Mouse (Mus musculus) liver, postnatal 0 days (tissue): Measurements from ENCODE around the gene Ppp1r13b. TPM values are rescaled to one million over a fixed set of nuclear protein-coding genes. Genes with fewer than 3 reads are reported as not detected.

Experiments used
- ATAC-seq: fragments of 200-750 bp; cut with Nextera tagmentation; 2 replicates; pipeline ENCODE4 v1.8.0; 2017; ENCODE audit warnings: mild to moderate bottlenecking, moderate library complexity
- DNase-seq: peaks from one replicate; pipeline ENCODE4 v3.0.0-alpha.2; 2016
- H3K27ac ChIP-seq: fragments of 300-500 bp; sonication (generic); 2 replicates; pipeline ENCODE4 v1.5.1; 2014; ENCODE audit warnings: antibody characterized with exemption, moderate library complexity, mild to moderate bottlenecking, low read depth
- H3K27me3 ChIP-seq: fragments of 300-500 bp; sonication (generic); 2 replicates; pipeline ENCODE4 v1.6.1; 2014; ENCODE audit warnings: low read length, control low read depth, mixed read lengths; ENCODE audit not compliant: insufficient read depth
- H3K36me3 ChIP-seq: fragments of 300-500 bp; sonication (generic); replicated peaks from 2 replicates; pipeline ENCODE4 v1.6.1; 2014; ENCODE audit warnings: mild to moderate bottlenecking, control low read depth, low read length, moderate library complexity, mixed read lengths; ENCODE audit not compliant: insufficient read depth
- H3K4me1 ChIP-seq: fragments of 300-500 bp; sonication (generic); 2 replicates; pipeline ENCODE4 v1.6.1; 2014; ENCODE audit warnings: antibody characterized with exemption, mild to moderate bottlenecking, control low read depth; ENCODE audit not compliant: insufficient read depth
- H3K4me2 ChIP-seq: fragments of 300-500 bp; sonication (generic); 2 replicates; pipeline ENCODE4 v1.6.1; 2014; ENCODE audit warnings: low read depth, mild to moderate bottlenecking, low read length, moderate library complexity, mixed read lengths
- H3K4me3 ChIP-seq: fragments of 300-500 bp; sonication (generic); 2 replicates; pipeline ENCODE4 v1.5.1; 2014; ENCODE audit warnings: low read depth, low read length
- H3K9ac ChIP-seq: fragments of 300-500 bp; sonication (generic); replicated peaks from 2 replicates; pipeline ENCODE4 v1.6.1; 2014; ENCODE audit warnings: mild to moderate bottlenecking, moderate library complexity
- H3K9me3 ChIP-seq: fragments of 300-500 bp; sonication (generic); 2 replicates; pipeline ENCODE4 v1.6.1; 2016; ENCODE audit warnings: mild to moderate bottlenecking, control low read depth, low read length, mixed read lengths
- CTCF ChIP-seq: sonication (generic); IDR thresholded peaks from 2 replicates; pipeline ENCODE4 v1.5.1; 2016; ENCODE audit warnings: antibody characterized with exemption, low read depth
- EP300 ChIP-seq: IDR thresholded peaks from 2 replicates; pipeline ENCODE4 v1.6.1; 2016; ENCODE audit warnings: antibody characterized with exemption, low read depth, mild to moderate bottlenecking
- WGBS: fragments of 180-500 bp; shearing (Covaris S2); extraction: QIAGEN DNeasy Blood & Tissue Kit; methylation state at CpG from one replicate; pipeline ENCODE4 v1.1.7; 2014; ENCODE audit not compliant: insufficient replicate concordance; 5-methylcytosine and 5-hydroxymethylcytosine counted together
- polyA plus RNA-seq: library from polyadenylated mRNA; unstranded; fragments of >200 nt; fragmentation: Nextera tagmentation; extraction: Ambion mirVana; gene quantifications from 2 replicates; pipeline ENCODE4 v1.2.1, GENCODE M21; 2015

Ppp1r13b gene
- polyA plus RNA-seq, 1 experiment from 2014 or later = 4.5 TPM

- TF ChIP-seq CTCF = no peak
- no peak for TF ChIP-seq EP300
- WGBS = 74% methylated on average over 10 of the region's 10 CpGs
- no peak overlapping the region for H3K27ac ChIP-seq
- no peak overlapping the region for H3K4me2 ChIP-seq
- ATAC-seq (no peak), DNase-seq (no peak)
- H3K4me3 ChIP-seq = no peak overlapping the region
- no peaks in the 10 kb centered on the region for H3K9me3 ChIP-seq
- H3K4me1 ChIP-seq = no peaks in the 10 kb centered on the region
- H3K27me3 ChIP-seq = no peaks in the 10 kb centered on the region
- peaks cover 43% of the 10 kb centered on the region for H3K36me3 ChIP-seq
- H3K9ac ChIP-seq = no peak overlapping the region
Measured at GRCm38 (mm10) chr12:111800459-111801183, 107.3 kb downstream of the Ppp1r13b start.

- H3K9me3 ChIP-seq = no peaks in the 10 kb centered on the region
- no peaks in the 10 kb centered on the region for H3K4me1 ChIP-seq
- WGBS = 89% methylated on average over 13 of the region's 13 CpGs
- no peaks in the 10 kb centered on the region for H3K27me3 ChIP-seq
- TF ChIP-seq EP300 (no peak), CTCF (no peak)
- H3K27ac ChIP-seq = no peak overlapping the region
- H3K9ac ChIP-seq = no peak overlapping the region
- no peak for DNase-seq
- no peak for ATAC-seq
- peaks cover 48% of the 10 kb centered on the region for H3K36me3 ChIP-seq
- no peak overlapping the region for H3K4me2 ChIP-seq
- H3K4me3 ChIP-seq = no peak overlapping the region
Measured at GRCm38 (mm10) chr12:111798493-111798892, 109.4 kb downstream of the Ppp1r13b start.

GRCm38 (mm10) chr12:111797251-111797650, 110.7 kb downstream of the Ppp1r13b start:
- H3K27ac ChIP-seq = no peak overlapping the region
- H3K27me3 ChIP-seq = no peaks in the 10 kb centered on the region
- DNase-seq = no peak
- TF ChIP-seq CTCF = no peak
- no peak for TF ChIP-seq EP300
- H3K4me2 ChIP-seq = no peak overlapping the region
- ATAC-seq = no peak
- no peaks in the 10 kb centered on the region for H3K9me3 ChIP-seq
- no peak overlapping the region for H3K9ac ChIP-seq
- no peaks in the 10 kb centered on the region for H3K4me1 ChIP-seq
- 84% methylated on average over 8 of the region's 8 CpGs for WGBS
- H3K36me3 ChIP-seq = peaks cover 48% of the 10 kb centered on the region
- no peak overlapping the region for H3K4me3 ChIP-seq

- ATAC-seq (no peak), DNase-seq (no peak)
- Histone ChIP-seq H3K4me3 (no peak overlapping the region), H3K9me3 (no peaks in the 10 kb centered on the region), H3K9ac (no peak overlapping the region), H3K27me3 (no peaks in the 10 kb centered on the region), H3K36me3 (peaks cover 52% of the 10 kb centered on the region), H3K4me2 (no peak overlapping the region), H3K4me1 (no peaks in the 10 kb centered on the region; the same call in 1 of the 2 replicates), H3K27ac (no peak overlapping the region)
- TF ChIP-seq CTCF (no peak), EP300 (no peak)
- WGBS = 87% methylated on average over 28 of the region's 28 CpGs
Measured at GRCm38 (mm10) chr12:111795180-111795895, 112.6 kb downstream of the Ppp1r13b start.

- peaks cover 52% of the 10 kb centered on the region for H3K36me3 ChIP-seq
- ATAC-seq = no peak
- no peak for TF ChIP-seq EP300
- TF ChIP-seq CTCF = no peak
Measured at GRCm38 (mm10) chr12:111794526-111795179, 113.3 kb downstream of the Ppp1r13b start.

GRCm38 (mm10) chr12:111794102-111794501, 113.8 kb downstream of the Ppp1r13b start:
- H3K9me3 ChIP-seq = no peaks in the 10 kb centered on the region
- no peak overlapping the region for H3K9ac ChIP-seq
- ATAC-seq = no peak
- no peak for DNase-seq
- WGBS = 72% methylated on average over 22 of the region's 22 CpGs
- TF ChIP-seq EP300 = no peak
- TF ChIP-seq CTCF = no peak
- no peak overlapping the region for H3K4me2 ChIP-seq
- H3K4me3 ChIP-seq = no peak overlapping the region
- peaks cover 1% of the 10 kb centered on the region for H3K4me1 ChIP-seq
- no peaks in the 10 kb centered on the region for H3K27me3 ChIP-seq
- no peak overlapping the region for H3K27ac ChIP-seq
- peaks cover 52% of the 10 kb centered on the region for H3K36me3 ChIP-seq

More at GRCm38 (mm10) chr12:111794526-111795179, 113.3 kb downstream of the Ppp1r13b start:
- 94% methylated on average over 18 of the region's 18 CpGs for WGBS
- Histone ChIP-seq H3K27me3 (no peaks in the 10 kb centered on the region), H3K27ac (no peak overlapping the region), H3K9ac (no peak overlapping the region), H3K4me2 (no peak overlapping the region), H3K4me1 (no peaks in the 10 kb centered on the region; the same call in 1 of the 2 replicates), H3K4me3 (no peak overlapping the region), H3K9me3 (no peaks in the 10 kb centered on the region)
- no peak for DNase-seq
